Mouse (Mus musculus) neural tube, embryonic 13.5 days (tissue): ENCODE measurements around the gene Cd34. TPM values are rescaled to one million over a fixed set of nuclear protein-coding genes. Genes with fewer than 3 reads are reported as not detected.

Experiments
- ATAC-seq: fragments of 200-750 bp; cut with Nextera tagmentation; 2 replicates; pipeline ENCODE4 v1.8.0; 2017; ENCODE audit warnings: low read depth, mild to moderate bottlenecking, moderate TSS enrichment, moderate library complexity
- H3K27ac ChIP-seq: fragments of 300-500 bp; sonication (generic); replicated peaks from 2 replicates; pipeline ENCODE4 v1.5.1; 2015; ENCODE audit warnings: moderate library complexity, mild to moderate bottlenecking, inconsistent platforms
- H3K27me3 ChIP-seq: fragments of 300-500 bp; sonication (generic); 2 replicates; pipeline ENCODE4 v1.6.1; 2015; ENCODE audit warnings: mild to moderate bottlenecking, inconsistent platforms
- H3K36me3 ChIP-seq: fragments of 300-500 bp; sonication (generic); 2 replicates; pipeline ENCODE4 v1.6.1; 2015; ENCODE audit warnings: mild to moderate bottlenecking, inconsistent platforms
- H3K4me1 ChIP-seq: fragments of 300-500 bp; sonication (generic); replicated peaks from 2 replicates; pipeline ENCODE4 v1.6.1; 2015; ENCODE audit warnings: inconsistent platforms
- H3K4me2 ChIP-seq: fragments of 300-500 bp; sonication (generic); 2 replicates; pipeline ENCODE4 v1.6.1; 2015; ENCODE audit warnings: inconsistent platforms, mild to moderate bottlenecking, moderate library complexity
- H3K4me3 ChIP-seq: fragments of 300-500 bp; sonication (generic); 2 replicates; pipeline ENCODE4 v1.5.1; 2015; ENCODE audit warnings: mild to moderate bottlenecking, inconsistent platforms
- H3K9ac ChIP-seq: fragments of 300-500 bp; sonication (generic); 2 replicates; pipeline ENCODE4 v1.6.1; 2015; ENCODE audit warnings: moderate library complexity, mild to moderate bottlenecking, inconsistent platforms
- H3K9me3 ChIP-seq: fragments of 300-500 bp; sonication (generic); 2 replicates; pipeline ENCODE4 v1.6.1; 2016; ENCODE audit warnings: inconsistent platforms
- WGBS: fragments of 180-500 bp; shearing (Covaris S2); methylation state at CpG from one replicate; pipeline ENCODE4 v1.1.7; 2015; 5-methylcytosine and 5-hydroxymethylcytosine counted together
- polyA plus RNA-seq: library from polyadenylated mRNA; unstranded; fragments of >200 nt; fragmentation: Nextera tagmentation; extraction: Ambion mirVana; gene quantifications from 2 replicates; pipeline ENCODE4 v1.2.1, GENCODE M21; 2015

The Cd34 gene
- polyA plus RNA-seq, 1 experiment from 2014 or later, result 40.9 TPM

GRCm38 (mm10) chr1:194976517-194977370 is 38.1 kb downstream of the Cd34 start:
- no peaks in the 10 kb centered on the region for H3K36me3 ChIP-seq
- peak overlapping the region; percentile 81 for H3K27ac ChIP-seq
- ATAC-seq, result peak; percentile 89
- H3K27me3 ChIP-seq, result no peaks in the 10 kb centered on the region
- H3K4me1 ChIP-seq, result peaks cover 25% of the 10 kb centered on the region
- H3K9ac ChIP-seq, result peak overlapping the region; percentile 84
- 1% methylated on average over 44 of the region's 44 CpGs for WGBS
- H3K9me3 ChIP-seq, result no peaks in the 10 kb centered on the region
- H3K4me3 ChIP-seq, result peak overlapping the region; percentile 78
- peak overlapping the region; percentile 90 for H3K4me2 ChIP-seq

GRCm38 (mm10) chr1:194977371-194977761 is 38.7 kb downstream of the Cd34 start:
- Histone ChIP-seq H3K4me3 (peak overlapping the region; percentile 78), H3K4me1 (peaks cover 25% of the 10 kb centered on the region), H3K9ac (peak overlapping the region; percentile 84), H3K27me3 (no peaks in the 10 kb centered on the region), H3K27ac (no peak overlapping the region), H3K36me3 (no peaks in the 10 kb centered on the region), H3K4me2 (peak overlapping the region; percentile 90), H3K9me3 (no peaks in the 10 kb centered on the region)
- ATAC-seq, result peak; percentile 3; the same call in 1 of the 2 replicates
- WGBS, result 11% methylated on average over 1 of the region's 1 CpGs

GRCm38 (mm10) chr1:194977946-194978720 is 39.5 kb downstream of the Cd34 start:
- Histone ChIP-seq H3K27me3 (no peaks in the 10 kb centered on the region), H3K4me2 (peak overlapping the region; percentile 90), H3K9me3 (no peaks in the 10 kb centered on the region), H3K4me1 (peaks cover 25% of the 10 kb centered on the region), H3K27ac (no peak overlapping the region), H3K4me3 (0 out of 2 replicates have a peak overlapping the region, but pooled peaks have one; percentile 78), H3K36me3 (no peaks in the 10 kb centered on the region), H3K9ac (no peak overlapping the region)
- 38% methylated on average over 4 of the region's 5 CpGs for WGBS
- peak; percentile 44 for ATAC-seq

GRCm38 (mm10) chr1:194980826-194981435 is 42.3 kb downstream of the Cd34 start:
- H3K27ac ChIP-seq, result no peak overlapping the region
- 62% methylated on average over 1 of the region's 1 CpGs for WGBS
- H3K4me1 ChIP-seq, result peaks cover 23% of the 10 kb centered on the region
- H3K27me3 ChIP-seq, result no peaks in the 10 kb centered on the region
- no peaks in the 10 kb centered on the region for H3K9me3 ChIP-seq
- no peak overlapping the region for H3K4me2 ChIP-seq
- H3K9ac ChIP-seq, result no peak overlapping the region
- H3K4me3 ChIP-seq, result no peak overlapping the region
- no peaks in the 10 kb centered on the region for H3K36me3 ChIP-seq
- no peak for ATAC-seq

- Histone ChIP-seq H3K27ac (no peak overlapping the region), H3K27me3 (no peaks in the 10 kb centered on the region), H3K9me3 (no peaks in the 10 kb centered on the region), H3K9ac (no peak overlapping the region), H3K36me3 (no peaks in the 10 kb centered on the region), H3K4me2 (no peak overlapping the region), H3K4me3 (no peak overlapping the region), H3K4me1 (peaks cover 7% of the 10 kb centered on the region)
- 85% methylated on average over 5 of the region's 5 CpGs for WGBS
- ATAC-seq, result no peak
Observed at GRCm38 (mm10) chr1:194982931-194983690, 44.5 kb downstream of the Cd34 start.

- Histone ChIP-seq H3K4me1 (no peaks in the 10 kb centered on the region), H3K27ac (no peak overlapping the region), H3K4me2 (no peak overlapping the region), H3K9ac (no peak overlapping the region), H3K9me3 (no peaks in the 10 kb centered on the region), H3K36me3 (no peaks in the 10 kb centered on the region), H3K4me3 (no peak overlapping the region), H3K27me3 (no peaks in the 10 kb centered on the region)
- ATAC-seq, result no peak
- WGBS, result 87% methylated on average over 3 of the region's 3 CpGs
Observed at GRCm38 (mm10) chr1:194984914-194985313, 46.3 kb downstream of the Cd34 start.

- no peaks in the 10 kb centered on the region for H3K4me1 ChIP-seq
- no peak overlapping the region for H3K4me2 ChIP-seq
- H3K27ac ChIP-seq, result no peak overlapping the region
- no peak for ATAC-seq
- H3K4me3 ChIP-seq, result no peak overlapping the region
- no peaks in the 10 kb centered on the region for H3K9me3 ChIP-seq
- H3K9ac ChIP-seq, result no peak overlapping the region
- H3K36me3 ChIP-seq, result no peaks in the 10 kb centered on the region
- WGBS, result 87% methylated on average over 4 of the region's 4 CpGs
- no peaks in the 10 kb centered on the region for H3K27me3 ChIP-seq
Observed at GRCm38 (mm10) chr1:194985442-194986210, 47.0 kb downstream of the Cd34 start.

- Histone ChIP-seq H3K27me3 (no peaks in the 10 kb centered on the region), H3K4me1 (no peaks in the 10 kb centered on the region), H3K4me3 (no peak overlapping the region), H3K4me2 (no peak overlapping the region), H3K27ac (no peak overlapping the region), H3K9ac (no peak overlapping the region), H3K9me3 (no peaks in the 10 kb centered on the region), H3K36me3 (no peaks in the 10 kb centered on the region)
- ATAC-seq, result no peak
- 94% methylated on average over 1 of the region's 1 CpGs for WGBS
Observed at GRCm38 (mm10) chr1:194989024-194989423, 50.4 kb downstream of the Cd34 start.

- 96% methylated on average over 2 of the region's 2 CpGs for WGBS
- H3K9me3 ChIP-seq, result no peaks in the 10 kb centered on the region
Observed at GRCm38 (mm10) chr1:194990976-194991375, 52.4 kb downstream of the Cd34 start.

GRCm38 (mm10) chr1:194991654-194992053 is 53.0 kb downstream of the Cd34 start:
- Histone ChIP-seq H3K9me3 (no peaks in the 10 kb centered on the region), H3K4me2 (no peak overlapping the region), H3K4me1 (no peaks in the 10 kb centered on the region), H3K27me3 (no peaks in the 10 kb centered on the region), H3K4me3 (no peak overlapping the region), H3K9ac (no peak overlapping the region), H3K36me3 (no peaks in the 10 kb centered on the region), H3K27ac (no peak overlapping the region)
- no peak for ATAC-seq
- WGBS, result 87% methylated on average over 2 of the region's 2 CpGs

More at GRCm38 (mm10) chr1:194990976-194991375, 52.4 kb downstream of the Cd34 start:
- no peak overlapping the region for H3K9ac ChIP-seq
- no peaks in the 10 kb centered on the region for H3K36me3 ChIP-seq
- no peak overlapping the region for H3K27ac ChIP-seq
- H3K4me2 ChIP-seq, result no peak overlapping the region
- H3K27me3 ChIP-seq, result no peaks in the 10 kb centered on the region
- no peaks in the 10 kb centered on the region for H3K4me1 ChIP-seq
- no peak for ATAC-seq
- no peak overlapping the region for H3K4me3 ChIP-seq
